Mouse (Mus musculus) adipose tissue, adult 10 weeks (tissue): Measurements from ENCODE around the gene Irf2. TPM values are rescaled to one million over a fixed set of nuclear protein-coding genes. Genes with fewer than 3 reads are reported as not detected.

ENCODE experiments used
- polyA plus RNA-seq: library from polyadenylated mRNA; stranded (reverse); fragments of 350-450 nt; fragmentation: Illumina TruSeq; extraction: RNeasy Lipid Tissue Mini Kit (QIAGEN cat#74804); gene quantifications from one replicate; pipeline ENCODE4 v1.2.3, GENCODE M21; 2014; ENCODE audit warnings: low read depth, low replicate concordance

The Irf2 gene
- polyA plus RNA-seq = 25.4 TPM

GRCm38 (mm10) chr8:46739003-46739949 lies at the start of gene Irf2:
TSS of gene Irf2 (plus strand) at chr8:46739732.

Other genes with a start within 250 kb of the Irf2 start
- 2.8 TPM for gene Cenpu, start 187.7 kb upstream of the Irf2 start, polyA plus RNA-seq
- gene Primpol, start 122.5 kb upstream of the Irf2 start, polyA plus RNA-seq = 10.3 TPM
- gene Casp3, start 122.4 kb upstream of the Irf2 start, polyA plus RNA-seq = 21.7 TPM
- 1.3 TPM for gene Enpp6, start 247.2 kb downstream of the Irf2 start, polyA plus RNA-seq